In the genomic region with DNA sequence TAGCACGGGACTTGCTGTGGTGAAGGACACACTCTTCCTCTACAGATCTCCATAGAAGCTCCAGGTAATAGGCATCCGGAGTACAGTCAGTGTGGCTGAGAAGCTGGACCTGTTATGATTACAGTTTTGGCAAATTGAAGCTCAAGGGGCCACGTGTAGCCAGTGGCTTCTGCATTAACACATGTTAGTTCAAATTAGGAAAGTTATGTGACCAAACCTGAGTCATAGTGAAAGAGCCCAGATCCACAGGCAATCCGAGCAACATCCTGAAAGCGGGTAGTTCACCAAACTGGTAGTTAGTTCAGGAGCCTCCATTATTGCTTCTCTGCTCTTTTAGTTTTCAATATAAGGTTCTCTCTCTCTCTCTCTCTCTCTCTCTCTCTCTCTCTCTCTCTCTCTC, we compare ENCODE assay signal across 22 mouse cellular contexts. TPM values are rescaled to one million over a fixed set of nuclear protein-coding genes. Genes with fewer than 3 reads are reported as not detected.
"Had no signal": no experiment of that assay in that cellular context is flagged by ENCODE, and none has a peak within 500 bp of the region (broad histone marks: within the 10 kb centered on the region; RNA-seq: fewer than 3 reads in every experiment).

No protein-coding gene starts in this region.

- H3K9me3 ChIP-seq: liver, embryonic 15.5 days; megakaryocyte, embryonic 14.5 days; midbrain, embryonic 12.5 days; neural tube, embryonic 12.5 days; stomach, embryonic 15.5 days had no signal

- H3K27ac ChIP-seq: liver, embryonic 15.5 days; midbrain, embryonic 12.5 days; neural tube, embryonic 12.5 days; stomach, embryonic 15.5 days; stomach, postnatal 0 days had no signal

- H3K4me3 ChIP-seq: liver, embryonic 15.5 days; megakaryocyte, embryonic 14.5 days; midbrain, embryonic 12.5 days; neural tube, embryonic 12.5 days; stomach, embryonic 15.5 days had no signal

- H3K4me1 ChIP-seq: liver, embryonic 15.5 days; neural tube, embryonic 12.5 days; stomach, embryonic 15.5 days had no signal

- DNase-seq: lung, adult 18-20 months; lung, embryonic 14.5 days; lung, postnatal 10 days; lung, postnatal 4 days; midbrain, embryonic 14.5 days; right cerebral cortex, postnatal 14 days; thymus, adult 2 months; thymus, postnatal 25 days; thymus, postnatal 4 days had no signal

- H3K27me3 ChIP-seq: liver, embryonic 15.5 days; megakaryocyte, embryonic 14.5 days; midbrain, embryonic 12.5 days; neural tube, embryonic 12.5 days; stomach, embryonic 15.5 days had no signal

- H3K9ac ChIP-seq: liver, embryonic 15.5 days; lung, embryonic 14.5 days; midbrain, embryonic 12.5 days; neural tube, embryonic 12.5 days; stomach, embryonic 15.5 days had no signal

- H3K36me3 ChIP-seq: liver, embryonic 15.5 days; midbrain, embryonic 12.5 days; neural tube, embryonic 12.5 days; stomach, embryonic 15.5 days had no signal

- H3K4me2 ChIP-seq: liver, embryonic 15.5 days; lung, embryonic 14.5 days; midbrain, embryonic 12.5 days; neural tube, embryonic 12.5 days; stomach, embryonic 15.5 days had no signal

RNA-seq across cellular contexts. Expression of a gene that starts 59.7 kb away (rescaled TPM):
- total RNA-seq: monocyte, adult 5-6 weeks; neutrophil, adult 5-6 weeks had no signal
- polyA plus RNA-seq: liver, embryonic 15.5 days; lung, embryonic 14.5 days; lung, embryonic 16.5 days; midbrain, postnatal 0 days; neural tube, embryonic 14.5 days; testis, adult 2 months; urinary bladder, adult 2 months had no signal
